8 mouse cellular contexts compared by ENCODE assay signal in genomic region chr7:17060782-17061605, GRCm38 (mm10). TPM values are rescaled to one million over a fixed set of nuclear protein-coding genes. Genes with fewer than 3 reads are reported as not detected.
A peak's percentile ranks its signal among the peaks of the same experiment; 100 is the strongest.
DNase-seq lines count a peak whose midpoint lies in the region; ATAC-seq and TF ChIP-seq lines count a peak whose summit lies in the region.

No protein-coding gene starts in this region.

- H3K4me2 ChIP-seq in lung, embryonic 14.5 days = peak overlapping the region; percentile 67
- peak overlapping the region; percentile 92 for H3K4me2 ChIP-seq in stomach, embryonic 15.5 days

- TF ChIP-seq POLR2A in bone marrow macrophage, adult 2 months (IDR thresholded peaks at IDR 0.05; ENCODE audit: borderline replicate concordance, low read depth, low read length) = no peak
- no peak for TF ChIP-seq POLR2A in kidney, adult 2 months (IDR thresholded peaks at IDR 0.05; ENCODE audit: low read depth, low read length)

- peak overlapping the region; percentile 94 for H3K27ac ChIP-seq in layer of hippocampus, adult 2 months
- H3K27ac ChIP-seq in bone marrow macrophage, adult 2 months (ENCODE audit: insufficient read depth, low read depth, low read length) = no peak overlapping the region
- H3K27ac ChIP-seq in kidney, adult 2 months (ENCODE audit: insufficient read depth, low read depth, low read length) = peak overlapping the region; percentile 81; the same call in 1 of the 2 replicates
- H3K27ac ChIP-seq in lung, embryonic 14.5 days (ENCODE audit: low read depth) = peak overlapping the region; percentile 99
- peak overlapping the region; percentile 99 for H3K27ac ChIP-seq in stomach, embryonic 15.5 days

- peaks cover 36% of the 10 kb centered on the region for H3K4me1 ChIP-seq in bone marrow macrophage, adult 2 months (ENCODE audit: control insufficient read depth, insufficient read depth, low read length)
- peaks cover 45% of the 10 kb centered on the region for H3K4me1 ChIP-seq in kidney, adult 2 months (ENCODE audit: control insufficient read depth, insufficient read depth, low read length)
- H3K4me1 ChIP-seq in lung, embryonic 14.5 days (ENCODE audit: insufficient read depth) = peaks cover 35% of the 10 kb centered on the region
- H3K4me1 ChIP-seq in stomach, embryonic 15.5 days = peaks cover 41% of the 10 kb centered on the region

- peak overlapping the region; percentile 69 for H3K9ac ChIP-seq in lung, embryonic 14.5 days
- H3K9ac ChIP-seq in stomach, embryonic 15.5 days = peak overlapping the region; percentile 58

- peak overlapping the region; percentile 47 for H3K4me3 ChIP-seq in layer of hippocampus, adult 2 months
- no peak overlapping the region for H3K4me3 ChIP-seq in bone marrow macrophage, adult 2 months (ENCODE audit: insufficient read depth, low read length)
- peak overlapping the region; percentile 21; the same call in 1 of the 2 replicates for H3K4me3 ChIP-seq in kidney, adult 2 months (ENCODE audit: insufficient read depth, low read depth, low read length)
- H3K4me3 ChIP-seq in lung, embryonic 14.5 days (ENCODE audit: low read depth, low read length) = peak overlapping the region; percentile 61
- peak overlapping the region; percentile 70 for H3K4me3 ChIP-seq in stomach, embryonic 15.5 days (replicated peaks)

- H3K36me3 ChIP-seq in kidney, adult 2 months (ENCODE audit: control insufficient read depth, insufficient read depth, low read length) = no peaks in the 10 kb centered on the region
- no peaks in the 10 kb centered on the region for H3K36me3 ChIP-seq in lung, embryonic 14.5 days (ENCODE audit: insufficient read depth)
- no peaks in the 10 kb centered on the region for H3K36me3 ChIP-seq in stomach, embryonic 15.5 days

- no peaks in the 10 kb centered on the region for H3K27me3 ChIP-seq in kidney, adult 2 months (replicated peaks; ENCODE audit: control insufficient read depth, insufficient read depth, low read length)
- no peaks in the 10 kb centered on the region for H3K27me3 ChIP-seq in lung, embryonic 14.5 days (ENCODE audit: insufficient read depth, low read length)
- H3K27me3 ChIP-seq in stomach, embryonic 15.5 days (replicated peaks) = no peaks in the 10 kb centered on the region

- DNase-seq in layer of hippocampus, adult 2 months (ENCODE audit: low spot score in 2 of 2) = peak in 1 of 2 experiments; percentile 37
- DNase-seq in layer of hippocampus, adult 9-10 months (ENCODE audit: low spot score) = no peak
- peak; percentile 98 for DNase-seq in heart, adult 11 months
- DNase-seq in kidney, adult 2 months = peak; percentile 43
- peak; percentile 50 for DNase-seq in lung, embryonic 14.5 days
- no peak for DNase-seq in embryo, embryonic 10.5 days (ENCODE audit: low spot score)

- no peaks in the 10 kb centered on the region for H3K9me3 ChIP-seq in lung, embryonic 14.5 days (ENCODE audit: low read depth, low read length)
- H3K9me3 ChIP-seq in stomach, embryonic 15.5 days = no peaks in the 10 kb centered on the region

- 86% methylated on average over 22 of the region's 22 CpGs for WGBS in kidney, adult 2 months
- 62% methylated on average over 22 of the region's 22 CpGs for WGBS in lung, embryonic 14.5 days
- WGBS in stomach, embryonic 15.5 days = 54% methylated on average over 21 of the region's 22 CpGs

- no peak for ATAC-seq in lung, embryonic 14.5 days (ENCODE audit: insufficient read depth)
- ATAC-seq in stomach, embryonic 15.5 days (ENCODE audit: insufficient read depth, low FRiP score, low read depth) = no peak

- TF ChIP-seq CTCF in layer of hippocampus, adult 2 months (conservative IDR thresholded peaks at IDR 0.05) = peak; percentile 68
- peak; percentile 39; the same call in 1 of the 2 replicates for TF ChIP-seq CTCF in bone marrow macrophage, adult 2 months (IDR thresholded peaks at IDR 0.05; ENCODE audit: low read depth, low read length)
- TF ChIP-seq CTCF in kidney, adult 2 months (conservative IDR thresholded peaks at IDR 0.05; ENCODE audit: insufficient read depth, insufficient read length, low read depth, low read length) = peak; percentile 21; the same call in 1 of the 2 replicates
- TF ChIP-seq CTCF in lung, embryonic 14.5 days (IDR thresholded peaks at IDR 0.05; ENCODE audit: low read depth) = peak; percentile 56

RNA-seq across cellular contexts. Expression of gene Hif3a, which starts 1.2 kb away (rescaled TPM):
- total RNA-seq in layer of hippocampus, adult 2 months (2021) = 10 to 100 TPM; 16.0 to 16.6 TPM
- 0.27 TPM in 1 of 2 replicates, not detected in the other for polyA plus RNA-seq in bone marrow macrophage, adult 2 months (2012; ENCODE audit: insufficient read depth, insufficient read length, missing spikeins)
- polyA plus RNA-seq in kidney, adult 2 months (2012; rRNA removed) = 0.92 and 0.95 TPM in 2 replicates
- 33.1 and 38.0 TPM in 2 replicates for polyA plus RNA-seq in lung, embryonic 14.5 days (2014; fragmentation: Nextera tagmentation; extraction: Ambion mirVana)
- 47.3 and 54.9 TPM in 2 replicates for polyA plus RNA-seq in stomach, embryonic 15.5 days (2015; fragmentation: Nextera tagmentation; extraction: Ambion mirVana)

RNA-seq across cellular contexts. Expression of gene Psg16, which starts 12.8 kb away (rescaled TPM):
- total RNA-seq in layer of hippocampus, adult 2 months (2021) = 1 to 10 TPM; 3.5 to 4.1 TPM
- 0.12 TPM in 1 of 2 replicates, not detected in the other for polyA plus RNA-seq in bone marrow macrophage, adult 2 months (2012; ENCODE audit: insufficient read depth, insufficient read length, missing spikeins)
- 0.05 TPM in 1 of 2 replicates, not detected in the other for polyA plus RNA-seq in kidney, adult 2 months (2012; rRNA removed)
- polyA plus RNA-seq in lung, embryonic 14.5 days (2014; fragmentation: Nextera tagmentation; extraction: Ambion mirVana) = 0.11 and 0.18 TPM in 2 replicates
- 0.30 and 0.63 TPM in 2 replicates for polyA plus RNA-seq in stomach, embryonic 15.5 days (2015; fragmentation: Nextera tagmentation; extraction: Ambion mirVana)

RNA-seq across cellular contexts. Expression of gene Ppp5c, which starts 33.3 kb away (rescaled TPM):
- total RNA-seq in layer of hippocampus, adult 2 months (2021) = 100 to 1,000 TPM; 148 to 155 TPM
- 70.7 and 83.1 TPM in 2 replicates for polyA plus RNA-seq in bone marrow macrophage, adult 2 months (2012; ENCODE audit: insufficient read depth, insufficient read length, missing spikeins)
- polyA plus RNA-seq in kidney, adult 2 months (2012; rRNA removed) = 199 and 226 TPM in 2 replicates
- polyA plus RNA-seq in lung, embryonic 14.5 days (2014; fragmentation: Nextera tagmentation; extraction: Ambion mirVana) = 103 and 117 TPM in 2 replicates
- 92.9 and 95.7 TPM in 2 replicates for polyA plus RNA-seq in stomach, embryonic 15.5 days (2015; fragmentation: Nextera tagmentation; extraction: Ambion mirVana)

Comparison
In these comparisons a context has a peak if more than half of its experiments do, and no peak if none do; other contexts are left out.
1. DNase-seq: peak in heart, adult 11 months (single experiment), kidney, adult 2 months (single experiment) and lung, embryonic 14.5 days (single experiment); none in layer of hippocampus, adult 9-10 months (single experiment) and embryo, embryonic 10.5 days (single experiment).
2. RNA of gene Hif3a, which starts 1.2 kb away (polyA plus RNA-seq): 47.3 to 54.9 TPM in stomach, embryonic 15.5 days and 33.1 to 38.0 TPM in lung, embryonic 14.5 days; 0.92 to 0.95 TPM in kidney, adult 2 months and 0.27 TPM in bone marrow macrophage, adult 2 months; every median in the first group is over 10 times any median in the second.
3. Peak in every context shown above with its lines, with median percentiles within 50 percentile points of each other: CTCF ChIP-seq.